Mouse (Mus musculus) spleen, postnatal 4 days (tissue): ENCODE measurements around the gene Ppm1h.

Experiments used
- DNase-seq, 2 experiments: peaks; one replicate each; pipeline ENCODE4 v3.0.0; 2022; ENCODE audit warnings: low spot score in 2 of 2

The Ppm1h gene

DNA sequence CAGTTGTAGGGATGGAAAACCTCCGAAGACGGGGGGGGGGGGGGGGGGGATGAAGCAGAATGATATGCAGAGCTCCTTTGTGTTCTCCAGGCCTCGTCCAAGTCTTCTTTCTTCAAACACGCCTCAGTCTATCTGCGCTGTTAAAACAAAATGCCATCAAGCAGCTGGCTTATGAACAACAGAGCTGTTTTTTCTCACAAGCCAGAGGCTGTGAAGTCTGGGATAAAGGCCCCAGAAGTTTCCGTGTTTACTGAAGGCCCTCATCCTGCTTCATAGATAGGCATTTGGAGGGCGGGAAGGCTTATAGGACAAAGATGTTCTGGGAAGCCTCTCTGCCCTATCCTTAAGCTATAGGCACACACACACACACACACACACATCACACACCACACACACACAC, 181.5 kb downstream of the Ppm1h start:
- no peak for DNase-seq

DNA sequence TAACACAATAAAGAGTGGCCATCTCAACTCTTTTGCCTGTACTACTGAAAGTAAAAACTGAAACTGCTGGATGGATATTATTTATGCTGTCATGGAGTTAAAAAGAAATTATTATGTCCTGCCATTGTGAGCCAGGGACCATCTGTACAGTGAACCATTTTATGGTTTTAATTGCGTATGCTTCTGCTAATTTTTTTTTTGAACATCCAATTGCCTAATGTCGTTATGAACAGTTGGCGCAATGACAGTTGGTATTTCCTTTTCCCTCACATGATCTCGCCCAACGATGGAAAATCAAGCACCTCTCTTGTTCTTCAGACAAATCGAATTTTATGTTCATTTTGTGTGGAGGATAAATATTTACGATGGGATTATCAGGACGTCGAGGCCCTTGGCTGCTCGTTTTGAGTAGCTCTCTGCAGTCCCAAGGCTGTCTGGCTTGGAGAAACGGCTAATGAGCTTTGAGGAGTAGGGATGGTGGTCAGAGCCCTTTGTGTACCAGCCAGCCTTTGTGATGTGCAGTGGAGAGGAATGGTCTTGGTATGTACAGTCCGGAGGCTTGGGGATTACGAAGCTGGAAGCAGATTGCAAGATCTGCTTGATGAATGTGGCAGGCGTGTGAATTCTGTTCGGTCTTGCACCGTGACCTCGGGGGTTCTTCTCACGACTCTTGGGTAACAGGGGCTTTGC, 183.3 kb downstream of the Ppm1h start:
- DNase-seq: no peak

DNA sequence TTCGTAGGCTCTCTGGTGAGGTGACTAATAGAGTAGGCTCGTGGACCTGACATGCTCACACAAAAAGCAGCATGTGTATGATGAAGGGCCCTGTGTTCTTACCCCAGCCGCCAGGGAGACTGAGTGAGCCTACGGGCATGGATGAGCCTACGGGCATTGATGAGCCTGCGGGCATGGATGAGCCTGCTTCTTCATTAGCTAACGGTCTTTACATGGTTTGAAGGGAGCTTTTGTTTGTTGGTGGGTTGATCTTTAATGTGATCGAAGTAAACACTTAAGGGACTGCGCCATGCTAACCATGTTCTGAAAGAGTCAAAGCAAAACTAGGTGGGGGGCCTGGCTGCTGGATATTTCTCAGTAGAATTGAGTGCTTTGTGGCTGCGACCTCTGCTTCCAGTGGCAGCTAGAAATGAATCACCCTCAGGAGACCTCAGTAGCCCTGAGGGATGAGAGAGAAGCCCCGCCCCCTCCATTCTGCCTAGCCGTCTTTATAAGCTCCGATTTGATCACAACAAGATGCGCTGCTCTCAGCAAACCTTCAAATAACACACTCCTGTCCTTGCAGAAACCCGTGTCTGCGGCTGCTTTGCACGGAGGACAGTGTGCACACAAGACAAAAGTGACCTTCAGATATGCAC, 183.9 kb downstream of the Ppm1h start:
- no peak for DNase-seq

DNA sequence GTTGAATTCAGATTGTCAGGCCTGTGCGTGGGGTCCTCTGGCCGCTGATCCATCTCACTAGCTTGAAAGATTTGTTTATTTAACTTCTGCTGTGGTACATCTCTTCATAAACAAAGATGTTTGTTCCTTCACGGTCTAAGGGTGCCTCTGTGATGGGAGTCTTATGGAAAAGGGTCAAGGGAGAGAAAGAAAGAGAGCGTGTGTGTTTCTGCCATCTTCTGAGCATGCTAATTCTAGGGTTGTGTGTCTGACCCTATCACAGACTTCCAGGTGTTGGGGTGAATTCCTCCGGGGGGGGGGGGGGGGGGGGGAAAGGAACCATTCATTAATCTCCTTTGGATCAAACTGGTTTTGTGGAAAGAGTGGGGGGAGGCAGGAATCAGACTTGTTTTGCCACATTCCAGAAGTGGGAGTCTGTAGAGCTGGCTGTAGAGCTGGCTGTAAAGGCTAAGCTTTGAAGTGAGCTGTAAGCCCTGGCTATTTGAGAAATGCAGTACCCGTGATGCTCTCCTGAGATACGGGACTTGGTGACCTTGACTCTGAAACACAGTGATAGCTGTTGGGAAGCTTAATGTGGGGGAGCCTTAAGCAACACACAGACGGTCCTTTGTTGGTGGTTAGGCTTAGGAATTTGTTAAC, 191.4 kb downstream of the Ppm1h start:
- DNase-seq: no peak

DNA sequence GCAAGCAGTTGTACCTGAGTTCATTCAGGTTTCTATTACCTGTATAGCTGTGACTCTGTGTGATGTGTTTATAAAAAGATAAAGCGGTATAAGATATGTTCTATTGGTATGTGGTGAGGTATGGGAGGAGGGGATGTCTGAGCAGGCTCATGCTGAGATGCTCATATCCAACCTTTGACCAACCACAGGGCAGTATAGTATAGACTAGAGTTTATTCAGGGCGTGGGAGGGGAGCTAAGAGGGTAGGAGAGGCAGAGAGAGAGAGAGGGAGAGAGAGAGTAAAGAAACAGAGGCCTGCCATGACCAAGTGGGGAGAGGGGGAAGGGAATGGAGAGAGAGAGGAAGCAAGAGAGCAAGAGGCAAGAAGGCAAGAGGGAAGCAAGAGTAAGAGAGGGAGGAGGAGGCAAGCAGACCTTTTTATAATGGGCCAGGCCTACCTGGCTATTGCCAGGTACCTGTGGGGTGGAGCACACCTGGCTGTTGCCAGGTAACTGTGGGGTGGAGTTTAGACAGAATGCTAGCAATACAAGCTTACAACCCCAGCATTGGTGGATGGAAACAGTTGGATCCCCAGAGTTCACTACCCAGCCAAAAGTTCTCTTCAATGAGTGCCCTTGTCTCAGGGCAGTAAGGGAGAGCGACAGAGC, 192.4 kb downstream of the Ppm1h start:
- DNase-seq: no peak

DNA sequence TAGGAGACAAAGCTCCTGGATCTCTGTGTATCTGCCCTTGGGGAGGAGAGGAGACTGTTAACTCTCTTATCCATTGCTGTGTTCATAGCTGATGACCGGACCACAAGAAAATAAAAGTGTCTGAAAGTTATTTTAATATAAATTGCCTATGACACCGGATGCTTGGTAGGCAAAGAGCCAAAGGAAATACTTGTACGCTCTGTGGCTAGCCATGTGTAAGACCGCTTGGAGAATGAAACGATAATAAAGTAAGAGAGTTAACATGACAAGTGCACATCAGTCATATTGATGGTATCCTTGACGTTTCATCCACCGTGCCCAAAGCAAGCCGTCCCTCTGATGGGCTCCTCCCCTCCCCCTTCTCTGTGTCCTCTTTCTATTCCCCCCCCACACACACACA, 194.2 kb downstream of the Ppm1h start:
- no peak for DNase-seq

DNA sequence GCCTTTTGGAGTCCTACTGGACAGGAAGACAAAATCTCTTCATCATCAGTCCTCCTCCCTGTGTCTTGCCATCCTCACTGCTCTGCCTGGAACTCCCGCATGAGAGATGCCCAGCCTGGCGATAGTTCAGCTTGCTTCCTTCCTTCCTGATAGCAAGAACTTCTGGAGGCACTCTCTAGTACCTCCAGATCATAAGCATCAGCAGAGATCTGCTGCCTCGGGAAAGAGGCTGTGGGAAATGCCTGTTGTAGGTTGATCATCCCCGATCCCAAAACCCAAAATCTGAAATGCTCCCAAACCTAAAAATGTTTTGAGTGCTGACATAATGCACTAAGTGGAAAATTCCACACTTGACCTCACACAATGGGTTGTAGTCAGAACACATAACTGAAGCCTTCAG, 198.4 kb downstream of the Ppm1h start:
- DNase-seq: no peak

DNA sequence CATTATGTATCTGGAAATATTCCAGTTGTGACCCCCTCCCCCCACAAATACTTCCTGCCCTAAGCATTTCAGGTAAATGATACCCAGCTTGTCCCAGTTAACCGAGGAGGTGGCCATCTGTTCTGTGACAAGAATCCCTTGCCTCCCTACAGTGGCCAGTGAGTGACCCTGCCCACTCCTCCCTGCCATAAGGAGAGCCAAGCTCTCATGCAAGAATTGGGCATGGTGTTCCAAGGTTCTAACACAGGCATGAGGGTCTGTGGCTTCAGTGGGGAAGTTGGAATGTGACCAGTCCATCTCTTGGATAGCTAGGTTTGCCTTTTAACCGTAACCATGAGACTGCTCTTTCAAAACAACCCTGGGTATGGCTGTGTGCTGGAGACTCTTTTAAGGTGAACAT, 198.9 kb downstream of the Ppm1h start:
- no peak for DNase-seq

DNA sequence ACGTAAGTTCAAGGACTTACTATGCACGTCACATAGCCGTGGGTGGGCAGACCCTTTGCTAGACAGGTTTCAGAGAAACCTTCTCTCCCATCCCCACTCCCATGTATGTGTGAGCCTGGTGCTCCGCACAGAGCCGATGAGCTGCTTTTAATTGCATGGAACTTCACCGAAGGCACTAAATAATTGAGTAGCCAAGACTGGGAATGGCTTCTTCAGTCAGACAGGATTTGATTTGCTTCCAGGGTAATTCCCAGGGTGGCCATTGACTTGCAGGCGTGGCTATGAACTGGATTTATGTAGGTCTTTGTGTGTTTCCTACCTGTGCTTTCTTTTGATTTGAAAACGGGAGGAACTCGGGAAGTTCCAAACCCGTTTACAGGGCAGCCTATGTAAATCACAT, 202.9 kb downstream of the Ppm1h start:
- no peak for DNase-seq

DNA sequence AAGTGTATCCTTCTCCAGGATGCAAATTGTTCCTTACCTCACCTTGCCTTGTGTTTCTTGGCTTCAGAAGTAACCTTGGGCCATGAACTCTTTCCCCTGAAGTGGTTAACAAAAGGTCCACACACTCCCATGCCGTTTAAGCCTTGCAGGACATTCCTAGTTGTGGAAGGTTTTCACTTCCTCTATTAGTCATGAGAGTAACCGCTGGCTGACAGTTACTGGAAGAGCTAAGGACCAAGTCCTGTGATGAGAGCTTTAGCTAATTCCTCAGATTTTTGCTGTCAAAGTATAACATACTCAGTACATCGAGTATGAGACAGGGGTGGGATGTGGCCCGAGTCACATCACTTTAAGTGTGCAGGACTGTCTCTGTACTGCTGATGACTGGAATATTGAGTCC, 204.1 kb downstream of the Ppm1h start:
- no peak for DNase-seq

DNA sequence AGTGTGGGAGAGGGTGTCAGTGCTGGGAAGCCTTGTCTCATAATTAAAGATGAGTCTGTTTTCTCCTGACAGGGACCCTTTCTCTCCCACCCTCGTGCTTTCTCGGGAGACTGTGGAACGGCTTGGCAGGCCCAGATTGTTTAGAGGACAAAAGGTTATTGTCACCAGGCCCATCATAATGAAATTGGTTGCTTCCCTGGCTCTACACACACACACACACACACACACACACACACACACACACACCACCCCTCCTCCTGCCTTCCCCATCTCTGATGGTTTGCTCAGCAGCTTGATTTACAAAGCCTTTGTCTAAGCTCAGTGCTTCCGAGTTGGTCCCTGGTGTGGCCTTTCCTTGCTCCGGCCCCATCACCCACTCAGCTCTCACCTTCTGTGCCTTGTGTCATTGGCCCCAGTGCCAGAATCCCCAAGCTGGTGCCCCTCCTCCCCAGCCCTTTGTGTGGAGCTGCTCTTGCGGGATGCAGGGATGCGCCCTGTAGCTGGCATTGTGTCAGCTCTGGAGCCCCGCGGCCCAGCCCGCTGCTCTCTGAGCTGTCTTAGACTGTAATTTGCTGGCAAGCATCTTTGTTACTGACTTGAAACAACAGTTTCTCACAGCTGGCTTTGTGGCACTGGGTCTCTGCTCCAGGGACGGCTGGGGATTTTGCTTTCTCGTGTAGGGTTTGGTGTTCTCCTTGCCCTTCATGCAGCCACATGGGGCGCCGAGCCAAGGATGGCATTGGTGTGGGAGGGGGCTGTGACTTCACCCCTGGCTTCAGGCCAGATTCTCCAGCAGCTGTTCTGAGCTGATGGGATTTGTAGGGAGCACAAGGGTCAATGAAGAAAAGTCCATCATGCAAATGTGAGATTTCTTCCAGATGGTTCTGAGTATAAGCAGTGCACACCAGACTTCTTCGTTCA, 205.5 kb downstream of the Ppm1h start:
- DNase-seq: peak in 1 of 2 experiments; percentile 26

DNA sequence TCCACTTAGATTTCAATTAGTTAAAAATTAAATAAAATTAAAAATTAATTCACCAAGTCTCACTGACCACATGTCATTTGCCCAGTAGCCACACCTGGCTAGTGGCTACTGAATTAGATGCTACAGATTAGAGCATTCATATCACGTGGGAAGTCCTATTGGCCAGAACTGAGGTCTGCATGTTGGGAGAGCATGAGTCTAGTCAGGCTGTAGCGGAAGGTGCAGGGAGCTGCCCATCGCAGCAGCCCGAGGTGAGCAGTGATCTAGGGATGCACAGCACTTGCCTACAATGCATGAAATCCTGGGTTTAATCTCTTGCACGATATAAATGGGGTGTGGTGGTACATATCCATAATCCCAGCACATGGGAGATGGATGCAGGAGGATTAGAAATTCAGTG, 206.7 kb downstream of the Ppm1h start:
- no peak for DNase-seq

DNA sequence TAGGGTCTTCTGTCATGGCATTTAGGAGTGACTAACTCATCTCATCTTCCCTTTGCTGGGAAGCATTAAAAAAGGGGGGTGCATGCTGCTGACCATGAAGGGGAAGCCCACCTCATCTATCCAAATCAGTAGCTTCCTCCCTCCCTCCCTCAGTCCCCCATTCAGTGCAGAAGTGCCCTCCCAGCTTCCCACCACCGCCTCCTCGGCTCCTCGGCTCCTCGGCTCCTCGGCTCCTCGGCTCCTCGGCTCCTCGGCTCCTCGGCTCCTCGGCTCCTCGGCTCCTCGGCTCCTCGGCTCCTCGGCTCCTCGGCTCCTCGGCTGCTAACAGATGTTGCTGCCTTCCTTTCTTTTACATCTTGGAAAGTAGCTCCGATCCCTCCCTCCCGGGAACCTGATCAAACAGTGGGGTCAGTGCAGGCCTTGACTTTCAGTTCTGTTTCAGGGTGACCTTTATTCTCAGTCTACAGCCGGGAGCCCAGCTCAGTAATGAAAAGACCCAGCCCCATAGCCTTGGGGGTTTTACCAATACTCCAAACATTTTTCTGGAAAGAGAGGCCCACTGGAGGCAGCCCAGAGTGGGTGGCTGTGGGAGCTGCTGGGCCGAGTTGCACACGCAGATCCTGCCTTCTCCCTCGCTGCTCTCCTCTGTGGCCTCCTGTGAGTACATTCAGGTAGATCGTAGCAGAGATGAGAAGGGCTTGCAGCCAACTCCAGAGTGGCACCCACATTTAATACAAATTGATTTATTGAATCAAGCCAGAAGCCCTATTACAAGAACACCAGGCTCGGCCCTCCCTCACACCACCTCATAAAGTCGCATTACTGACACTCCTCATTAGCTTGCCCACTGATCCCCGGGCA, 207.7 kb downstream of the Ppm1h start:
- no peak for DNase-seq

DNA sequence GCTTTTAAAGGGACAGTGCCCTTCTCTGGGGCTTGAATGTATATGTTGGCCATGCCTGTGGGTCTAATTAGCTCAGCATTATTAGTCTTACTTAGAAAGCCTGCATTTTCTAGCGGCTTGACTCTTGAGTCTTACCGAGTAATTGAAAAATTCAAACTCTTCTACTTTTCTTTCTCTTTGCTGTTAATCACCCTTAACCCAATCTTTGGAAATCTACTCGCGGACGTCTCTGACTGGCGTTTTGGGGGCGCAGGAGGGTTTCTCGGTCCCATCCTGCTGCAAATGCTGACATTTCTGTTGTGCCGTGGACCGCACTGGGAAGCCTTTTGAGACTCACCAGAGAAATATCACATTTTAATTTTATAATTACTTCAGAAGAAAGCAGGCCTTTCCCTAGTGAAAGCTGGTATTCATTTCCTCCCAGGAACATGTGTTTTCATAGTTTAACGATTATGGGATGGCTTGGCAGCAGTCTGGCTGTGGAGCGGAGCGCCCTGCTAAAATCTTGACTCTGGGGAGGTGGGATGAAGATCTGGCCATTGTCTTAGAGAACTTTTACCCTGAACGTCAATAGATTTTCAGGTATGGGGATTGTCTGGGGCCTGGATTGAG, 208.5 kb downstream of the Ppm1h start:
- no peak for DNase-seq

DNA sequence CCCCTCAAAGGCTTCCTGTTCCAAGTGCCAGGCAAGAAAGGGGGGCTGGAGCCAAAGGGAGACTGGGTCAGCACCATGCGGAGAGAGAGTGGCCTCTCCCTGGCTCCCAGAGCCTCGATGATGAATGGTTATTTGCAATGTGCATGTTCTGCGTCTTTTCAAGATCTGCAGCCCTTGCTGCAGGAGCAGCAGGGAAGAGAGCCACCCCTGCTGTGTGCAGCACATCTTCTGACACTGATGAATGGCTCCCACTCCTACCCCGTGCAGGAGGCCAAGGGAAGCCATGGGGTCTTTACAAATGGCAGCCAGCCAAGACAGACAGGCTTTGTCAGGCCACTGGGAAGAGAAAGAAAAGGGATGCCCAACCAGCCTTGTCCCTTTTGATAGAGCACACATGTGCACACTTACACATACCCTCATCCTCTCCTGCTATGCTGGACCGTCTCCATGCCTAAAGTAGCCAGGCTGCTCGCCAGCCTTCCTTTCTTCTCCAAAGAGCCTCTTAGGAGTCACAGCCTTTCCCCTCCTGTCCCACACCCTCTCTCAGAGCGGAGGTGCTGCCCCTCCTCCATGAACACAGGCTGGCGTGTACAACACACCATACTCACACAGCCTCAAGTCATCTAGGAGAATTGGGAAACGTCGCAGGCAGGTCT, 209.1 kb downstream of the Ppm1h start:
- DNase-seq: no peak

DNA sequence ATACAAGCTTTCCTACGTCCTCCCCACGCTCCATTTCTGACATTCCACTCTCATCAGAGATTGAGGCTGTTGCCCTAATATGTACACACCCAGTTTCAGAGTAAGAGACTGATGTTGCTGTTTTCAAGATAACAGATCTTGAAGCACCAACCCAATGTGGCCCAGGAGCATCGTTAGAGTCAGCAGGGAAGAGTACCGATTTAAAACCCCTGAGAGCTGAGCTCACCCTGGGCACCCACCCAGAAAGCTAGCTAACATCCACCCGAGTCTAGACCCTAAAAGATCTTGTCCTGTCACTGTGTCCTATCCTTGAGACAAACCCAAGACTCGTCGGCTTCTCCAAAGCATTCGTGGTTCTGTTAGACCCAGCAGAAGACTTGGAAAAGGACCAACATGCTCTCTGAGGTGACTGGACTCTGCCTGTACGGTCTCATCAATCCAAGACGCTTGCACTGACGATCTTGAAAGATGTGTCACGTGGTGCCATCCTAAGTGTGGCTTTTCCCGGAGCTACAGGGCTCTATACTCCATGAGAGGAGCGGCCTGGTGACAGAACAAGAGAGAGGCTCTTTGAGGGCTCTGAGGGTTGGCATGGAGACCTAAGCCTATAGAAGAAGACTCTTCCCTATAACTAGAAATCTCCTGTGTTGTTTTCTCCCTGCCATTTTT, 212.3 kb downstream of the Ppm1h start:
- DNase-seq: no peak

DNA sequence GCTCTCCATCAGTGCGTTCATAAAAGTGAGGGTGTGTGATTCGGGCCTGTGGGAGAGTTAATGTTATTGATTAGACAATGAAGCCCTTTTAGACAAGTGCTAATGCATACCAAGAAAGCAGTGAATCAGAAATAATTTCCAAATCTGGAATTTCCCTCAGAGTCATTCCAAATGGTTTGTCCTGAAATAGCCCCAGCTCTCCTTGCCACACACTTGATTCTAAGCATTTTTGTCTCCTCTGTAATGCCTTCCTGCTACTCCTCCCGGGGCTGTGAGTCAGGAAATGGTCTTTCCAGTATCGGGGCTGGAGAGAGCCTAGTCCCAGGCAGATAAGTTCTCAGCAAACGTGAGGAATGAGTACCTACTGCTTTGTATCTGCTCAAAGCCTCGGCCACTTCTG, 212.9 kb downstream of the Ppm1h start:
- DNase-seq: no peak

DNA sequence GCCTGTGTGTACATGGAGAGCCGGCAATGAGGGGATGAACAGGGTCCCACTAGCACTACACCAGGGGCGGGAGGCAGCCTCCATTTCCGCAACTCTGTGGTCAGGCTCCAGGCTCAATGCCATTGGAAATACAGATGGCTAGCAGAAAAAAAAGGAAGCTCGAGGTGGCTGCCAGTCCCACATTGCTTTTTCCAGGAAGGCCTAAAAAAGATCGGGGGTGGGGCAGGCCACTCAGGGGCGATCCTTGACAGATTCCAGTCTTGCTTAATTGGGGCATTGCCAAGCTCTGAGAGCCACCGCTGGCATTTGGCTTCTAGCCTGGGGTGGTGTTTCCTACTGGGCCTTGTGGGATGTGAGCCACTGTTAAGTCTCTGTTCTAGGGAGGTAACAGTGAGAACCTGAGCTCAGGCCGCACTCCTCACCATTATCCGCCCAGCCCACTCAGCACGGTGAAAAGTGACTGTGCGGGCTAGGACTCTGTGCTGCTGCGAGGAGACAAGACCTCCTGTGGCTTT, 216.1 kb downstream of the Ppm1h start:
- no peak for DNase-seq
